Mouse (Mus musculus) kidney, postnatal 0 days (tissue): ENCODE measurements at regions not wholly inside any gene's neighbourhood (a gene's known extent, or its start where the extent isn't known, plus 50 kb on each side); places are given as distances from the start of the nearest gene placed in this dataset.

ENCODE experiments used
- ATAC-seq: fragments of 200-750 bp; cut with Nextera tagmentation; replicated peaks from 2 replicates; pipeline ENCODE4 v1.8.0; 2017; ENCODE audit warnings: low read depth, moderate number of reproducible peaks, moderate TSS enrichment, moderate library complexity; ENCODE audit not compliant: low FRiP score
- DNase-seq: peaks from one replicate; pipeline ENCODE4 v3.0.0-alpha.2; 2016; ENCODE audit warnings: low spot score
- H3K27ac ChIP-seq: fragments of 300-500 bp; sonication (generic); 2 replicates; pipeline ENCODE4 v1.5.1; 2014; ENCODE audit warnings: mild to moderate bottlenecking
- H3K27me3 ChIP-seq: fragments of 300-500 bp; sonication (generic); 2 replicates; pipeline ENCODE4 v1.6.1; 2014; ENCODE audit warnings: low read length, mixed read lengths; ENCODE audit not compliant: insufficient read depth
- H3K36me3 ChIP-seq: fragments of 300-500 bp; sonication (generic); 2 replicates; pipeline ENCODE4 v1.6.1; 2014; ENCODE audit warnings: low read length, mixed read lengths; ENCODE audit not compliant: insufficient read depth
- H3K4me1 ChIP-seq: fragments of 300-500 bp; sonication (generic); replicated peaks from 2 replicates; pipeline ENCODE4 v1.6.1; 2014; ENCODE audit warnings: antibody characterized with exemption, low read length, mixed read lengths; ENCODE audit not compliant: insufficient read depth
- H3K4me2 ChIP-seq: fragments of 300-500 bp; sonication (generic); 2 replicates; pipeline ENCODE4 v1.6.1; 2014; ENCODE audit warnings: mild to moderate bottlenecking, low read length, moderate library complexity, mixed read lengths
- H3K4me3 ChIP-seq: fragments of 300-500 bp; sonication (generic); replicated peaks from 2 replicates; pipeline ENCODE4 v1.5.1; 2014; ENCODE audit warnings: low read depth, low read length
- H3K9ac ChIP-seq: fragments of 300-500 bp; sonication (generic); 2 replicates; pipeline ENCODE4 v1.6.1; 2014; ENCODE audit warnings: low read depth, low read length
- H3K9me3 ChIP-seq: fragments of 300-500 bp; sonication (generic); replicated peaks from 2 replicates; pipeline ENCODE4 v1.6.1; 2016; ENCODE audit warnings: low read length, inconsistent platforms, mixed read lengths
- CTCF ChIP-seq: IDR thresholded peaks from 2 replicates; pipeline ENCODE4 v1.5.1; 2016; ENCODE audit warnings: antibody characterized with exemption, low read depth, mild to moderate bottlenecking, moderate library complexity
- WGBS: fragments of 180-500 bp; shearing (Covaris S2); extraction: QIAGEN DNeasy Blood & Tissue Kit; methylation state at CpG from one replicate; pipeline ENCODE4 v1.1.7; 2014; 5-methylcytosine and 5-hydroxymethylcytosine counted together

DNA sequence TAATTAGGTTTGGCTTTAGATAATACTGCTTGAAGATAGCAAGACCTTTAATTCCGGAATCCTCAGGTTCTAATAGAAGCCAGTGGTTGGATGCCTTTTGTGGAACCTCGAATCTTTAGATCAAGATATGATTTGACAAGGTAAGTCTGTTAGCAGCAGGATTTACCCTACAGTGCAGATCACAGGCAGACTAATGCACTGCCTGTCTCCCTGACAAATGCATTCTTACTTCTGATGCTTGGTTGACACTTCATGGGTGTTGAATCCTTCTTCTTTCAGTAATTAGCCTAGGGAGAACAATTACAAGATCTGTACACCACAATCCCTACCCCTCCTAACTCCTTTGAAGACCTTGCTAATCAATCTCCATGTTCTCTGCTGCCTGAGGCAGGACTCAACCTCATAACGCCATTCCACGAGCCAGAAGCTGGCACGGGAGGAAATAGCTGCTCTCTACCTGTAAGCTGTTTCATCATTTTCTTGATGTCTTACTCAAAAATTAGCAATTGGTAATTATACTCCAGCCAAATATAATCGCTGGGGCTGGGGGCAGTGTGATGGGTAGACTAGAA lies 118.3 kb upstream of the Irak1bp1 start:
- no peaks in the 10 kb centered on the region for H3K27me3 ChIP-seq
- no peaks in the 10 kb centered on the region for H3K9me3 ChIP-seq
- no peaks in the 10 kb centered on the region for H3K36me3 ChIP-seq
- no peaks in the 10 kb centered on the region for H3K4me1 ChIP-seq
- WGBS, result 70% methylated on average over 6 of the region's 6 CpGs
- no peak overlapping the region for H3K4me3 ChIP-seq
- H3K27ac ChIP-seq, result no peak overlapping the region
- DNase-seq (no peak), ATAC-seq (no peak)
- no peak overlapping the region for H3K4me2 ChIP-seq
- TF ChIP-seq CTCF, result no peak
- no peak overlapping the region for H3K9ac ChIP-seq

DNA sequence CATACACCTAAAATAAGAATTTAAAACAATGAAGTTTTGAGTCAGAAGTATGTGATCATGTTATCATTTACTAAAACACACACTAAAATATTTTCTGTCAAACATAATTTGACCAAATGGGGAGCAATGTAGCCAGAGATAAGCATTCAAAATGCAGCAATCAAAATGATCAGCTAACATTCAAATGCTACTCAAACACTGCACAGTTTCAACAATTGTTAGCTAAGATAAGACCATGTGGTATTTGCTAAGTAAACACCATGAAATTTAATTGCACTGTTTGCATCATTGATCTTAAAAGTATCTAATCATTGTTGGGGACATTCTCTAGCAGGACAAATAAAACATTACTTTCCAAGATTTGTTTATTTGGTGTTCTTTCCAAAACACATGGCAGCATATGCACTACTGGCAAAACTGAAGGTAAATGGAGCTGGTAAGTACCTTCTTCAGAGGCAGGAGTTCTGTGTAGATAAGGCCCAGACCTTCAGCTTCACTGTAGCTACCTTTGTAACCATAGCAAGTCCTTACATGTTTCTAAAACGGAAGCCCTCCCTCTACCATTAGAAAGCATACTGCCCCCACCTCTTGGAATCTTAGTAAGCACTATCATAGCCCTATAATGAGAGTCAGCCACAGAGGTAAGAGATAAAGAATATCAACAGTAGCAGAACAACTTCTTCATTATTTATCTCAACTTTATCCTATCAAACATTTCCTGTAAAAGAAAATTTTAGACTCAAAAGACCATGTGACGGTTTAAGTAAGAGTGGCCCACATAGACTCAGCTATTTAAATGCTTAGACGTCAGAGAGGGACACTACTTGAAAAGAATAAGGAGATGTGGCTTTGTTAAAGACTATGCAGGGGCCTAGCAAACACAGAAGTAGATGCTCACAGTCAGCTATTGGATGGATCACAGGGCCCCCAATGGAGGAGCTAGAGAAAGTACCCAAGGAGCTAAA lies 116.3 kb upstream of the Irak1bp1 start:
- Histone ChIP-seq H3K27ac (no peak overlapping the region), H3K27me3 (no peaks in the 10 kb centered on the region), H3K4me1 (no peaks in the 10 kb centered on the region), H3K4me3 (no peak overlapping the region), H3K4me2 (no peak overlapping the region), H3K36me3 (no peaks in the 10 kb centered on the region), H3K9me3 (no peaks in the 10 kb centered on the region), H3K9ac (no peak overlapping the region)
- TF ChIP-seq CTCF, result no peak
- DNase-seq (no peak), ATAC-seq (no peak)
- WGBS, result 89% methylated on average over 3 of the region's 3 CpGs

DNA sequence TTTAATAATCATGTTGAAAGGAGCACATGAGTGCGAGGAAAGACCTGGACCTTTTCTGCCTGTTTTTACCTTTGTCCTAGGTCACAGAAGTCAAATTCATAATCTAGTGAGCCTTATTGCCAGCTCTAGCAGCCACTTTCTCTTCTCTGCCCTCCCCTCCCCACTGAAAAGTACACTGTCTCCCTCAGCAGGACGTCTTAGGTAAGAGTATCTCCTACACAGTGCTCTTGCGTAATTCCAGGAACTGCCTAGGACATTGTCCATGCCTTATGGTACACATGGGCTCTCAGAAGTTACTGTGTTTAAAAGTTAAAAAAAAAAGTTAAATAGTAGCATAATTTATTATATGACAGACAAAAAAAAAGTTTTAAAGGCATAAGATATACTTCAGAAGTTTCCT lies 100.7 kb upstream of the Irak1bp1 start:
- Histone ChIP-seq H3K4me1 (no peaks in the 10 kb centered on the region), H3K9ac (no peak overlapping the region), H3K9me3 (no peaks in the 10 kb centered on the region), H3K4me3 (no peak overlapping the region), H3K4me2 (no peak overlapping the region), H3K27ac (no peak overlapping the region), H3K36me3 (no peaks in the 10 kb centered on the region), H3K27me3 (no peaks in the 10 kb centered on the region)
- no peak for TF ChIP-seq CTCF
- ATAC-seq (no peak), DNase-seq (no peak)
- WGBS, result 64% methylated on average over 3 of the region's 3 CpGs

DNA sequence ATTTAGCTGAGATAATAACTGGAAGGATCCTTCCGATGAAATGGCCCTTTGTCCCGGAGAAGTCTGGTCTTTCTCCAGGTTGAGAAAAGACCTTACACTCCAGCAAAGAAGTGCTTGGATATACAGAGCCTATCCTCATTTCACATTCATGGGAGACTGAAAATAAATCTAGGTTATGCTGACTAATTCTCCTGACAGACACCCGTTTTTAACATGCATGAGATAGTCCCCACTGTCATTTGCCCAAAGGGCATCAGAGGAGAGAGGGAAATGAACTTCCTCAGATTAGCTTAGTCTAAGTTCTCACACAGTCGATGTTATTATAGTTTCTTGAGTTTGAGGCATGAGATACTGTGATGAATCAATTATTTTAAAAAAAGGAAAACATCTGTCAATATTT lies 99.7 kb upstream of the Irak1bp1 start:
- Histone ChIP-seq H3K9me3 (no peaks in the 10 kb centered on the region), H3K27me3 (no peaks in the 10 kb centered on the region), H3K4me2 (no peak overlapping the region), H3K27ac (no peak overlapping the region), H3K4me3 (no peak overlapping the region), H3K4me1 (no peaks in the 10 kb centered on the region), H3K36me3 (no peaks in the 10 kb centered on the region), H3K9ac (no peak overlapping the region)
- no peak for TF ChIP-seq CTCF
- DNase-seq, result no peak
- ATAC-seq, result no peak
- 78% methylated on average over 4 of the region's 4 CpGs for WGBS

DNA sequence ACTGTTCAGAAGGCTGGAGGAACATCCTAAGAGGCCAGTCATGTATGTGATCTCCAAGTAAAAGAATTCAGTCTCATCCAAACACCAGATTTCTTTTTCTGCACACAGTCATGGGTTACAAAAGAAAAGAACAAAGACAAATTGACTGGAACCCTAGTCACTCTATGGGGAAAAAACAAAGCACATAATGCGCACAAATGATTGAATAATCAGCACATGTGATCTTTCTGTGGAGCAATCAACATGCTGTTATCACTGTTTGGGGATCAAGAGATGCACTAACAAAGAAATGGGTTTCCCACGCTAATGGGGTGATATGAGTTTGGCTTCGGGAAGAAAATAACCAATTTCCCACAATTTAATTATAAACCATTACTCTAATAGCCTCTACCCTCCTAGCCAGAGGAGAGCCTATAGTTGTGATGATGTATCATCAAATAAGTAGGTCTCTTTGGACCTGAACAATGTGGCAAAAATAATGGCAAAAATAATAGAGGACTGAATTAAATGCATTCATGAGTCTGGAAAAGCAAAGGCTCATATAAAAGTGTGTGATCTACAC lies 96.2 kb upstream of the Irak1bp1 start:
- H3K4me2 ChIP-seq, result no peak overlapping the region
- ATAC-seq, result no peak
- H3K4me1 ChIP-seq, result no peaks in the 10 kb centered on the region
- no peak for TF ChIP-seq CTCF
- DNase-seq, result no peak
- no peak overlapping the region for H3K27ac ChIP-seq
- no peaks in the 10 kb centered on the region for H3K27me3 ChIP-seq
- no peaks in the 10 kb centered on the region for H3K36me3 ChIP-seq
- H3K4me3 ChIP-seq, result no peak overlapping the region
- WGBS, result 89% methylated on average over 3 of the region's 3 CpGs
- no peak overlapping the region for H3K9ac ChIP-seq
- no peaks in the 10 kb centered on the region for H3K9me3 ChIP-seq

DNA sequence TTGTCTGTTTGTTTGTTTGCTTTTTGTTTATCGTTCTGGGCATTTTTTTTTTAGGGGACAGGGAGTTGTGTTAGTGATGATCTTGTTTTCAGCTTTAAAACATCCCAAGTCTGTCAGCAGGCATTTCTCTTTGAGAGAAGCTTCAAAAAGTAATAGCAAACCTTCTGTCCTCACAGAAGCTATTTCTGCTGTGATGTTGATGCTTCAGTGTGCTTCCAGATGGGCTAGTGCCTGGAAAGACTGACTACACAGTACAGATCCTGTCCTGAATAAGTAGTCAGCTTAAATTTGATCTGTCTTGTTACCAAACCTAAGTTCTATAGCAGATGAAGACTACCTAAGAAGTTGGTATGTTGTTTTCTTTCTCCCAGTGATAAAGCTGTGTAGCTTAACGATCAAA lies 94.4 kb upstream of the Irak1bp1 start:
- Histone ChIP-seq H3K9ac (no peak overlapping the region), H3K36me3 (no peaks in the 10 kb centered on the region), H3K9me3 (no peaks in the 10 kb centered on the region), H3K4me3 (no peak overlapping the region), H3K4me1 (no peaks in the 10 kb centered on the region), H3K27me3 (no peaks in the 10 kb centered on the region), H3K4me2 (no peak overlapping the region), H3K27ac (no peak overlapping the region)
- DNase-seq (no peak), ATAC-seq (no peak)
- no peak for TF ChIP-seq CTCF
- 71% methylated on average over 2 of the region's 2 CpGs for WGBS
